Comparison of ENCODE assay signal across 8 mouse cellular contexts in the genomic region with DNA sequence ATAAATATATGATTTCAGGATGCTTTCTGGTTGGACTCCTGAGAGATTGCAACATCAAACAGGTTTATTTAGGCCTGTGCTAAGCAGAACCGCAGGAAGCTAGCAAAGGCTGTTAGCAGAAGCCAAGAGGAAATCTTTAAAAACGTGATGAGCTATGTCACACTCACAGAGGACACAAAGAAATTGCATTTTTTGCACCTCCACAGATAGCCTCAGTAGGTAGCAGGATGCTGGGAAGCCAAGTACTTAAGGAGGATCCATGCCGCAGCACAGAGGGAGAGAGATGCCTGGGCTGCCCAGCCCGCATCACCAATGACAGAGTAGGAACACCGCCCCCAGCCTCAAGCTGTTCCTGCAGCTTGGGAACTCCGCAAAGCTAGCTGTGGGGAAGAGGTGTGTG.
DNase-seq lines count a peak whose midpoint lies in the region; ATAC-seq lines count a peak whose summit lies in the region.

No protein-coding gene starts in this region.

- DNase-seq in layer of hippocampus, postnatal 10 days (ENCODE audit: low spot score in 2 of 2) = peak; percentile 58 to 74
- no peak for DNase-seq in heart, postnatal 4 days
- no peak for DNase-seq in gastrocnemius, adult 8-10 months (ENCODE audit: low spot score in 2 of 2)
- no peak for DNase-seq in heart, postnatal 10 days
- DNase-seq in adrenal gland, adult (ENCODE audit: inconsistent age in 2 of 2, low spot score in 1 of 2) = no peak

- no peak overlapping the region for H3K27ac ChIP-seq in forebrain, embryonic 13.5 days
- H3K27ac ChIP-seq in midbrain, embryonic 16.5 days (ENCODE audit: low read length) = peak overlapping the region; percentile 77

- peaks cover 5% of the 10 kb centered on the region; the same call in 1 of the 2 replicates for H3K4me1 ChIP-seq in forebrain, embryonic 13.5 days
- H3K4me1 ChIP-seq in midbrain, embryonic 16.5 days (ENCODE audit: control insufficient read depth, insufficient read depth, low read length) = peaks cover 16% of the 10 kb centered on the region

- intact Hi-C loops in heart, postnatal 10 days (cut with DNase I) = no loop called here

- H3K9ac ChIP-seq in forebrain, embryonic 13.5 days = no peak overlapping the region
- 0 out of 2 replicates have a peak overlapping the region, but pooled peaks have one; percentile 34 for H3K9ac ChIP-seq in midbrain, embryonic 16.5 days (ENCODE audit: low read depth, low read length)

- ATAC-seq in common myeloid progenitor, adult 5-6 weeks (replicated peaks; ENCODE audit: low read depth, poor library complexity, severe bottlenecking) = peak; percentile 47
- ATAC-seq in forebrain, embryonic 13.5 days = peak; percentile 95
- peak; percentile 93 for ATAC-seq in midbrain, embryonic 16.5 days

- no peaks in the 10 kb centered on the region for H3K9me3 ChIP-seq in forebrain, embryonic 13.5 days (replicated peaks)
- no peaks in the 10 kb centered on the region for H3K9me3 ChIP-seq in midbrain, embryonic 16.5 days (replicated peaks; ENCODE audit: control insufficient read depth, low read length, poor library complexity, severe bottlenecking)

- H3K36me3 ChIP-seq in forebrain, embryonic 13.5 days (ENCODE audit: poor library complexity, severe bottlenecking) = no peaks in the 10 kb centered on the region
- no peaks in the 10 kb centered on the region for H3K36me3 ChIP-seq in midbrain, embryonic 16.5 days (ENCODE audit: control insufficient read depth, insufficient read depth, low read length)

- H3K4me2 ChIP-seq in forebrain, embryonic 13.5 days = no peak overlapping the region
- H3K4me2 ChIP-seq in midbrain, embryonic 16.5 days (ENCODE audit: low read length) = peak overlapping the region; percentile 31

- no peaks in the 10 kb centered on the region for H3K27me3 ChIP-seq in forebrain, embryonic 13.5 days
- H3K27me3 ChIP-seq in midbrain, embryonic 16.5 days (ENCODE audit: control insufficient read depth, insufficient read depth, low read depth, low read length) = no peaks in the 10 kb centered on the region

- H3K4me3 ChIP-seq in forebrain, embryonic 13.5 days = no peak overlapping the region
- H3K4me3 ChIP-seq in midbrain, embryonic 16.5 days (ENCODE audit: low read depth, low read length) = no peak overlapping the region

- 17% methylated on average over 6 of the region's 6 CpGs for WGBS in forebrain, embryonic 13.5 days
- 6% methylated on average over 6 of the region's 6 CpGs for WGBS in midbrain, embryonic 16.5 days

Comparison
In these comparisons a context has a peak if more than half of its experiments do, and no peak if none do; other contexts are left out.
1. DNase-seq: peak in layer of hippocampus, postnatal 10 days (2 of 2); none in heart, postnatal 4 days (single experiment), gastrocnemius, adult 8-10 months (0 of 2), heart, postnatal 10 days (0 of 2) and adrenal gland, adult (0 of 2).
2. Peak in every context shown above with its lines, with median percentiles within 50 percentile points of each other: ATAC-seq.